Mouse (Mus musculus) neutrophil, adult 83 days (primary cell): ENCODE data around the gene BC035044. TPM values are rescaled to one million over a fixed set of nuclear protein-coding genes. Genes with fewer than 3 reads are reported as not detected.

Experiments used
- total RNA-seq, 2 experiments: library from RNA; stranded (reverse); gene quantifications; one replicate each; pipeline ENCODE4 v1.2.4; 2023

The BC035044 gene
- 10 to 100 TPM; 42.2 to 54.5 TPM for total RNA-seq

DNA sequence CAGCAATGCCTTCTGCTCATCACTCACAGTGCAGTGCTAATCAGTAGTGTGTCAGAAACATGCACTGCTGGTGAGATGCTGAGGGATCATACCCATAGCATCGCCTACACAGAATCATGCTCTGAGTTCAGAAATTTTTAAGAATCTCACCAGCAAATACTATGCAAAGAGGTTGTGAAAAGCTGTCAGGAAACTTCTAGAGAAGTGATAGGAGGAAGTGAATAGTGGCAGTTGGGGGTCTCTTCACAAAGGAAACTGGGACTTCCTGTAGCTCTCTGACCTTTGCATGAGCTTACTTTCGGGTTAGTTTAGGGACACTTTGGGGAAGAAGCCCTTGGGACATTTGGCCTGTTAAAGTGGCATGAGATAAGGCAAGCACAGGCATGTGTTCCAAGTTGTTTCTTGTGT lies at the start of gene BC035044:
TSS of gene BC035044 (minus strand) at position 179 of the 408 bp plus-strand sequence.

DNA sequence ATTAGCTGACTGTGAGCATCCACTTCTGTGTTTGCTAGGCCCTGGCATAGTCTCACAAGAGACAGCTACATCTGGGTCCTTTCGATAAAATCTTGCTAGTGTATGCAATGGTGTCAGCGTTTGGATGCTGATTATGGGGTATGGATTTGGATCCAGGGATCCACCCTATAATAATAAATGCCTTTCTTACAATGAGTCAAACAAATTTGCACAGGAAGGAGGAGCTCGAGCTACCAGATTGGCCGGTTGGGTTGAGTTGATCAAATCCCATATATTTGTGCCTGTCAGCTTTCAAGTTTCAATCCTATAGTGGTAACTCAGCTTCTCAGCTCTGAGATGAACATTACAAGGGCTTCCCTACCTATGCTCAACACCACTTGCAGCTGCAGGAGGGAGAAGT lies 43.2 kb upstream of the BC035044 start, which contains the start of gene Clec2g:
TSS of gene Clec2g (plus strand) at position 301 of the 400 bp plus-strand sequence.

DNA sequence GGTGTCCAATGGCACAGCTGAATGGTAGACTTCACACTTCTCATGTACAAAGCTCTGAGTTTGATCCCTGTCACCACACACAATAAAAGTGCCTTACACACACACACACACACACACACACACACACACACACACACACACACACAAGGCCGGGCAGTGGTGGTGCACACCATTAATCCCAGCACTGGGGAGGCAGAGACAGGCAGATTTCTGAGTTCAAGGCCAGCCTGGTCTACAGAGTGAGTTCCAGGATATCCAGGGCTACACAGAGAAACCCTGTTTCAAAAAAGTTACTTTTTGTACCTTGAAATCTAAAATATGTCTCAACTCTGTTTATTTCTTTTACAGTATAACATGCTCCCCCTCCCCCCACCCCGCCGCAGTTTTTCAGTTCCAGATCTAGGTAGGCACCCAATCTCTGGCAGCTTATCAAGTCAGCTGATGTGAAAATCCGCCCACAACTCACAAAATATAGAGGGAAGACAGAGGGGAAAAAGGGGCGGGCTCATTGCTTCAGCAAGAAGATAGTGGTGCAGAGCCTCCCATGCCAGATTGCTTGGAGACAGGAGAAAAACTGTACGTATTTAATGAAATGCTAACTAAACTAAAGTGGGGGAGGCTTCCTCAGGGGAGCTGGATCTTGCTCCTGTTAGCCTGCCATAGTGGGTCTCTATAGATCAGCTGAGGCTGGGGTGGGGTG lies 3.7 kb downstream of the BC035044 start, which contains the start of gene Clec2i:
TSS of gene Clec2i (plus strand) at position 498 of the 700 bp plus-strand sequence.

DNA sequence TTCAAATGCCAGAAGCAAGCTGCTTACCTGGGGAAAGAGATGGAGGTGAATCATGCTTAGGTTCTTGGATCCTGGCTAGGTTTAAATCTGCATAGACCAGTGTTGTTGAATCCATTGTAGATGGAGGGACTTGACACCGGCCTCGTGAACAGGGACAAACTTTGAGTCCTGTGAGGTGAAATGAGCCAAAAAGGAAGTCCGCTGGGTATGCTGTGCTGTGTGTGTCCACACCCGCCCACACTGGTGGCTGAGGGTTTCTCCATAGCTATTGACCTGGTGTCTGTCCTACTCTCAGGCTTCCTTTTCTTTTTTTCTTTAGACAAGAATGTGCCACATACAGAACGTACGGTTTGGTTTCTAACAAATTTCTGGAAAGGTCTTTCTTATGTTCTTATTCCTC lies 64.8 kb downstream of the BC035044 start, which contains the start of the genes Gm44511 and Klrb1b:
TSS of gene Gm44511 (minus strand) at position 184 of the 400 bp plus-strand sequence.
TSS of gene Klrb1b (minus strand) at position 200 of the 400 bp plus-strand sequence.

Other genes with a start within 250 kb of the BC035044 start
- gene Clec2h, start 228.7 kb downstream of the BC035044 start, total RNA-seq: not detected
- gene Klrb1, start 168.1 kb downstream of the BC035044 start, total RNA-seq: not detected
- under 1 TPM in 1 of 2 experiments, not detected in 1; 0.20 TPM for gene Klrb1c, start 101.9 kb downstream of the BC035044 start, total RNA-seq
- not detected for gene Gm44511, start 64.8 kb downstream of the BC035044 start, total RNA-seq
- gene Klrb1b, start 64.8 kb downstream of the BC035044 start, total RNA-seq: not detected
- gene Clec2i, start 3.5 kb downstream of the BC035044 start, total RNA-seq: 10 to 100 TPM in 1 of 2 experiments, 1 to 10 TPM in 1; 8.9 to 15.8 TPM
- 1 to 10 TPM; 4.0 to 4.6 TPM for gene Clec2g, start 43.3 kb upstream of the BC035044 start, total RNA-seq
- 10 to 100 TPM; 16.6 to 17.5 TPM for gene Klrb1f, start 154.8 kb upstream of the BC035044 start, total RNA-seq
- gene Clec2e, start 209.8 kb upstream of the BC035044 start, total RNA-seq: under 1 TPM in 1 of 2 experiments, not detected in 1; 0.15 TPM